Mouse (Mus musculus) ES-Bruce4 (cell line): Measurements from ENCODE around the gene Slc7a7.

Experiments used
- CTCF ChIP-seq: IDR thresholded peaks from one replicate; pipeline ENCODE4 v1.8.1; 2011; ENCODE audit warnings: low read depth, low read length
- EP300 ChIP-seq: IDR thresholded peaks from 2 replicates; pipeline ENCODE4 v1.6.1; 2011; ENCODE audit warnings: low read depth, low read length; ENCODE audit not compliant: insufficient read depth
- POLR2A ChIP-seq: IDR thresholded peaks from one replicate; pipeline ENCODE4 v1.8.1; 2011; ENCODE audit warnings: low read length; ENCODE audit not compliant: insufficient read depth

- TF ChIP-seq CTCF (no peak), EP300 (no peak), POLR2A (no peak)
These were observed 23.3 kb downstream of the Slc7a7 start for GRCm38 (mm10) chr14:54394309-54394708.
